Mouse (Mus musculus) forebrain, embryonic 15.5 days (tissue): Measurements from ENCODE around the gene Msi2. TPM values are rescaled to one million over a fixed set of nuclear protein-coding genes. Genes with fewer than 3 reads are reported as not detected.

ENCODE experiments used
- ATAC-seq: fragments of 200-750 bp; cut with Nextera tagmentation; replicated peaks from 2 replicates; pipeline ENCODE4 v1.8.0; 2017; ENCODE audit warnings: mild to moderate bottlenecking, moderate TSS enrichment, moderate library complexity
- H3K27ac ChIP-seq: fragments of 300-500 bp; sonication (generic); replicated peaks from 2 replicates; pipeline ENCODE4 v1.5.1; 2015; ENCODE audit warnings: mild to moderate bottlenecking, inconsistent platforms
- H3K27me3 ChIP-seq: fragments of 300-500 bp; sonication (generic); 2 replicates; pipeline ENCODE4 v1.6.1; 2015; ENCODE audit warnings: inconsistent platforms
- H3K36me3 ChIP-seq: fragments of 300-500 bp; sonication (generic); 2 replicates; pipeline ENCODE4 v1.6.1; 2015; ENCODE audit warnings: mild to moderate bottlenecking, inconsistent platforms
- H3K4me1 ChIP-seq: fragments of 300-500 bp; sonication (generic); 2 replicates; pipeline ENCODE4 v1.6.1; 2015; ENCODE audit warnings: inconsistent platforms
- H3K4me2 ChIP-seq: fragments of 300-500 bp; sonication (generic); replicated peaks from 2 replicates; pipeline ENCODE4 v1.6.1; 2015; ENCODE audit warnings: mild to moderate bottlenecking, inconsistent platforms
- H3K4me3 ChIP-seq: fragments of 300-500 bp; sonication (generic); 2 replicates; pipeline ENCODE4 v1.5.1; 2015; ENCODE audit warnings: mild to moderate bottlenecking, inconsistent platforms
- H3K9ac ChIP-seq: fragments of 300-500 bp; sonication (generic); replicated peaks from 2 replicates; pipeline ENCODE4 v1.6.1; 2015; ENCODE audit warnings: mild to moderate bottlenecking, inconsistent platforms
- H3K9me3 ChIP-seq: fragments of 300-500 bp; sonication (generic); 2 replicates; pipeline ENCODE4 v1.6.1; 2016; ENCODE audit warnings: inconsistent platforms
- WGBS: fragments of 180-500 bp; shearing (Covaris S2); methylation state at CpG from one replicate; pipeline ENCODE4 v1.1.7; 2015; ENCODE audit warnings: mixed read lengths; 5-methylcytosine and 5-hydroxymethylcytosine counted together
- polyA plus RNA-seq: library from polyadenylated mRNA; unstranded; fragments of >200 nt; fragmentation: Nextera tagmentation; extraction: Ambion mirVana; gene quantifications from 2 replicates; pipeline ENCODE4 v1.2.1, GENCODE M21; 2015

Msi2 gene
- 25.3 and 27.1 TPM in 2 replicates for polyA plus RNA-seq

GRCm38 (mm10) chr11:88718050-88718765 is at the start of gene Msi2:
Msi2 (minus strand) TSS chr11:88718513.
- ATAC-seq, result peak; percentile 82
- under 1% methylated on average over 61 of the region's 84 CpGs for WGBS
- no peaks in the 10 kb centered on the region for H3K36me3 ChIP-seq

GRCm38 (mm10) chr11:88765635-88766034 is 47.3 kb upstream of the Msi2 start:
- H3K27ac ChIP-seq, result no peak overlapping the region
- 56% methylated on average over 7 of the region's 7 CpGs for WGBS
- H3K36me3 ChIP-seq, result no peaks in the 10 kb centered on the region
- no peak overlapping the region for H3K4me3 ChIP-seq
- peaks cover 4% of the 10 kb centered on the region; the same call in 1 of the 2 replicates for H3K4me1 ChIP-seq
- ATAC-seq, result no peak
- H3K9ac ChIP-seq, result no peak overlapping the region
- H3K4me2 ChIP-seq, result no peak overlapping the region
- no peaks in the 10 kb centered on the region for H3K9me3 ChIP-seq
- no peaks in the 10 kb centered on the region for H3K27me3 ChIP-seq

More at GRCm38 (mm10) chr11:88718050-88718765, at the start of gene Msi2:
- Histone ChIP-seq H3K27ac (peak within 1 kb of the TSS; percentile 90), H3K27me3 (no peaks in the 10 kb centered on the region), H3K4me1 (peaks cover 45% of the 10 kb centered on the region), H3K9ac (peak within 1 kb of the TSS; percentile 96), H3K4me2 (peak within 1 kb of the TSS; percentile 88), H3K9me3 (no peaks in the 10 kb centered on the region), H3K4me3 (peak within 1 kb of the TSS; percentile 98)

GRCm38 (mm10) chr11:88763371-88763770 is 45.1 kb upstream of the Msi2 start:
- Histone ChIP-seq H3K27me3 (no peaks in the 10 kb centered on the region), H3K4me2 (no peak overlapping the region), H3K36me3 (no peaks in the 10 kb centered on the region), H3K9me3 (no peaks in the 10 kb centered on the region), H3K9ac (no peak overlapping the region), H3K4me3 (no peak overlapping the region), H3K27ac (no peak overlapping the region), H3K4me1 (peaks cover 18% of the 10 kb centered on the region)
- WGBS, result 65% methylated on average over 13 of the region's 13 CpGs
- no peak for ATAC-seq

GRCm38 (mm10) chr11:88759501-88759900 is 41.2 kb upstream of the Msi2 start:
- no peaks in the 10 kb centered on the region for H3K9me3 ChIP-seq
- no peak overlapping the region for H3K4me3 ChIP-seq
- 40% methylated on average over 8 of the region's 8 CpGs for WGBS
- no peaks in the 10 kb centered on the region for H3K27me3 ChIP-seq
- H3K4me2 ChIP-seq, result no peak overlapping the region
- H3K36me3 ChIP-seq, result no peaks in the 10 kb centered on the region
- H3K4me1 ChIP-seq, result peaks cover 20% of the 10 kb centered on the region
- no peak for ATAC-seq
- peak overlapping the region; percentile 28; the same call in 1 of the 2 replicates for H3K27ac ChIP-seq
- no peak overlapping the region for H3K9ac ChIP-seq

- Histone ChIP-seq H3K4me3 (no peak overlapping the region), H3K9ac (no peak overlapping the region), H3K4me1 (peaks cover 16% of the 10 kb centered on the region), H3K27me3 (no peaks in the 10 kb centered on the region), H3K27ac (no peak overlapping the region), H3K9me3 (no peaks in the 10 kb centered on the region), H3K4me2 (no peak overlapping the region), H3K36me3 (no peaks in the 10 kb centered on the region)
- 22% methylated on average over 6 of the region's 6 CpGs for WGBS
- ATAC-seq, result no peak
Measured at GRCm38 (mm10) chr11:88758402-88758801, 40.1 kb upstream of the Msi2 start.

GRCm38 (mm10) chr11:88745306-88745705 is 27.0 kb upstream of the Msi2 start:
- Histone ChIP-seq H3K9me3 (no peaks in the 10 kb centered on the region), H3K27ac (no peak overlapping the region), H3K4me3 (no peak overlapping the region), H3K36me3 (no peaks in the 10 kb centered on the region), H3K27me3 (no peaks in the 10 kb centered on the region), H3K4me2 (no peak overlapping the region), H3K9ac (no peak overlapping the region), H3K4me1 (no peaks in the 10 kb centered on the region)
- no peak for ATAC-seq
- WGBS, result 71% methylated on average over 12 of the region's 12 CpGs

GRCm38 (mm10) chr11:88739574-88740295 is 21.4 kb upstream of the Msi2 start:
- Histone ChIP-seq H3K4me2 (no peak overlapping the region), H3K4me3 (no peak overlapping the region), H3K27me3 (no peaks in the 10 kb centered on the region), H3K27ac (no peak overlapping the region), H3K9ac (no peak overlapping the region), H3K9me3 (no peaks in the 10 kb centered on the region), H3K4me1 (no peaks in the 10 kb centered on the region), H3K36me3 (no peaks in the 10 kb centered on the region)
- ATAC-seq, result no peak
- 82% methylated on average over 13 of the region's 13 CpGs for WGBS

- ATAC-seq, result no peak
- Histone ChIP-seq H3K27ac (no peak overlapping the region), H3K36me3 (no peaks in the 10 kb centered on the region), H3K9me3 (no peaks in the 10 kb centered on the region), H3K4me2 (no peak overlapping the region), H3K4me3 (no peak overlapping the region), H3K4me1 (peaks cover 21% of the 10 kb centered on the region; the same call in 1 of the 2 replicates), H3K9ac (no peak overlapping the region), H3K27me3 (no peaks in the 10 kb centered on the region)
- 27% methylated on average over 5 of the region's 5 CpGs for WGBS
Measured at GRCm38 (mm10) chr11:88729363-88729762, 11.1 kb upstream of the Msi2 start.

GRCm38 (mm10) chr11:88728508-88728890 is 10.2 kb upstream of the Msi2 start:
- Histone ChIP-seq H3K27me3 (no peaks in the 10 kb centered on the region), H3K27ac (no peak overlapping the region), H3K4me1 (peaks cover 21% of the 10 kb centered on the region; the same call in 1 of the 2 replicates), H3K9ac (no peak overlapping the region), H3K4me2 (no peak overlapping the region), H3K9me3 (no peaks in the 10 kb centered on the region), H3K4me3 (no peak overlapping the region), H3K36me3 (no peaks in the 10 kb centered on the region)
- no peak; the same call in 1 of the 2 replicates for ATAC-seq
- WGBS, result 3% methylated on average over 6 of the region's 6 CpGs

- no peak overlapping the region for H3K9ac ChIP-seq
- no peaks in the 10 kb centered on the region for H3K9me3 ChIP-seq
- H3K4me1 ChIP-seq, result peaks cover 21% of the 10 kb centered on the region; the same call in 1 of the 2 replicates
- 45% methylated on average over 20 of the region's 20 CpGs for WGBS
- H3K27ac ChIP-seq, result no peak overlapping the region
- no peaks in the 10 kb centered on the region for H3K27me3 ChIP-seq
- H3K36me3 ChIP-seq, result no peaks in the 10 kb centered on the region
- H3K4me3 ChIP-seq, result no peak overlapping the region
- peak; percentile 19; the same call in 1 of the 2 replicates for ATAC-seq
- no peak overlapping the region for H3K4me2 ChIP-seq
Measured at GRCm38 (mm10) chr11:88727768-88728507, 9.6 kb upstream of the Msi2 start.

- Histone ChIP-seq H3K27me3 (no peaks in the 10 kb centered on the region), H3K4me3 (no peak overlapping the region), H3K27ac (no peak overlapping the region), H3K9ac (no peak overlapping the region), H3K4me2 (no peak overlapping the region), H3K36me3 (no peaks in the 10 kb centered on the region), H3K4me1 (peaks cover 16% of the 10 kb centered on the region), H3K9me3 (no peaks in the 10 kb centered on the region)
- no peak for ATAC-seq
- WGBS, result 74% methylated on average over 10 of the region's 10 CpGs
Measured at GRCm38 (mm10) chr11:88721144-88721636, 2.9 kb upstream of the Msi2 start.
